Mouse (Mus musculus): Measurements from ENCODE around the gene Kcnj10. TPM values are rescaled to one million over a fixed set of nuclear protein-coding genes. Genes with fewer than 3 reads are reported as not detected.
A peak's percentile ranks its signal among the peaks of the same experiment; 100 is the strongest.

Gene Kcnj10
- polyA plus RNA-seq, 1 experiment from 2014 or later, result 0.28 TPM

- 78% methylated on average over 1 of the region's 1 CpGs for WGBS
- Histone ChIP-seq H3K27ac (replicated peaks; ENCODE audit: low read depth, low read length) (peak overlapping the region; percentile 58; the same call in 1 of the 2 replicates), H3K4me3 (ENCODE audit: low read depth, low read length) (no peak overlapping the region), H3K27me3 (replicated peaks; ENCODE audit: control insufficient read depth, insufficient read depth, low read length) (no peaks in the 10 kb centered on the region), H3K4me1 (ENCODE audit: control insufficient read depth, insufficient read depth, low read length) (peaks cover 7% of the 10 kb centered on the region; the same call in 1 of the 2 replicates), H3K9ac (ENCODE audit: low read depth, low read length) (no peak overlapping the region), H3K4me2 (ENCODE audit: low read depth, low read length) (no peak overlapping the region), H3K9me3 (ENCODE audit: control insufficient read depth, low read length) (no peaks in the 10 kb centered on the region), H3K36me3 (ENCODE audit: control insufficient read depth, insufficient read depth, low read length) (no peaks in the 10 kb centered on the region)
- ATAC-seq (ENCODE audit: low read depth), result no peak
- no peak for DNase-seq (ENCODE audit: low spot score)
Observed at GRCm38 (mm10) chr1:172308409-172308808, 32.6 kb upstream of the Kcnj10 start.

- Histone ChIP-seq H3K4me2 (ENCODE audit: low read depth, low read length) (peak overlapping the region; percentile 64), H3K9ac (ENCODE audit: low read depth, low read length) (peak overlapping the region; percentile 67), H3K9me3 (ENCODE audit: control insufficient read depth, low read length) (no peaks in the 10 kb centered on the region), H3K4me1 (ENCODE audit: control insufficient read depth, insufficient read depth, low read length) (peaks cover 12% of the 10 kb centered on the region; the same call in 1 of the 2 replicates), H3K27me3 (replicated peaks; ENCODE audit: control insufficient read depth, insufficient read depth, low read length) (no peaks in the 10 kb centered on the region), H3K27ac (replicated peaks; ENCODE audit: low read depth, low read length) (peak overlapping the region; percentile 86), H3K36me3 (ENCODE audit: control insufficient read depth, insufficient read depth, low read length) (no peaks in the 10 kb centered on the region), H3K4me3 (ENCODE audit: low read depth, low read length) (peak overlapping the region; percentile 22)
- DNase-seq (ENCODE audit: low spot score) (peak; percentile 97), ATAC-seq (ENCODE audit: low read depth) (peak; percentile 75)
- under 1% methylated on average over 14 of the region's 14 CpGs for WGBS
Observed at GRCm38 (mm10) chr1:172309699-172310398, 31.2 kb upstream of the Kcnj10 start.

GRCm38 (mm10) chr1:172311248-172311906 lies 29.6 kb upstream of the Kcnj10 start:
- peak; percentile 90 for DNase-seq (ENCODE audit: low spot score)
- H3K9me3 ChIP-seq (ENCODE audit: control insufficient read depth, low read length), result no peaks in the 10 kb centered on the region
- no peaks in the 10 kb centered on the region for H3K36me3 ChIP-seq (ENCODE audit: control insufficient read depth, insufficient read depth, low read length)
- peaks cover 12% of the 10 kb centered on the region; the same call in 1 of the 2 replicates for H3K4me1 ChIP-seq (ENCODE audit: control insufficient read depth, insufficient read depth, low read length)
- peak overlapping the region; percentile 70 for H3K4me3 ChIP-seq (ENCODE audit: low read depth, low read length)
- H3K4me2 ChIP-seq (ENCODE audit: low read depth, low read length), result peak overlapping the region; percentile 93
- no peaks in the 10 kb centered on the region for H3K27me3 ChIP-seq (replicated peaks; ENCODE audit: control insufficient read depth, insufficient read depth, low read length)
- peak overlapping the region; percentile 67 for H3K9ac ChIP-seq (ENCODE audit: low read depth, low read length)
- peak overlapping the region; percentile 92 for H3K27ac ChIP-seq (replicated peaks; ENCODE audit: low read depth, low read length)
- ATAC-seq (ENCODE audit: low read depth), result peak; percentile 35
- 4% methylated on average over 23 of the region's 23 CpGs for WGBS

GRCm38 (mm10) chr1:172311921-172312767 lies 28.9 kb upstream of the Kcnj10 start:
- 0% methylated on average over 20 of the region's 55 CpGs for WGBS
- peaks cover 12% of the 10 kb centered on the region; the same call in 1 of the 2 replicates for H3K4me1 ChIP-seq (ENCODE audit: control insufficient read depth, insufficient read depth, low read length)
- no peaks in the 10 kb centered on the region for H3K9me3 ChIP-seq (ENCODE audit: control insufficient read depth, low read length)
- ATAC-seq (ENCODE audit: low read depth) (peak; percentile 78), DNase-seq (ENCODE audit: low spot score) (peak; percentile 93)
- H3K27me3 ChIP-seq (replicated peaks; ENCODE audit: control insufficient read depth, insufficient read depth, low read length), result no peaks in the 10 kb centered on the region
- peak overlapping the region; percentile 93 for H3K4me2 ChIP-seq (ENCODE audit: low read depth, low read length)
- no peaks in the 10 kb centered on the region for H3K36me3 ChIP-seq (ENCODE audit: control insufficient read depth, insufficient read depth, low read length)
- H3K4me3 ChIP-seq (ENCODE audit: low read depth, low read length), result peak overlapping the region; percentile 70
- peak overlapping the region; percentile 67 for H3K9ac ChIP-seq (ENCODE audit: low read depth, low read length)
- peak overlapping the region; percentile 92 for H3K27ac ChIP-seq (replicated peaks; ENCODE audit: low read depth, low read length)

- Histone ChIP-seq H3K27me3 (replicated peaks; ENCODE audit: control insufficient read depth, insufficient read depth, low read length) (no peaks in the 10 kb centered on the region), H3K4me3 (ENCODE audit: low read depth, low read length) (peak overlapping the region; percentile 70), H3K4me2 (ENCODE audit: low read depth, low read length) (peak overlapping the region; percentile 93), H3K36me3 (ENCODE audit: control insufficient read depth, insufficient read depth, low read length) (peaks cover 4% of the 10 kb centered on the region; the same call in 1 of the 2 replicates), H3K9me3 (ENCODE audit: control insufficient read depth, low read length) (no peaks in the 10 kb centered on the region), H3K9ac (ENCODE audit: low read depth, low read length) (peak overlapping the region; percentile 67), H3K4me1 (ENCODE audit: control insufficient read depth, insufficient read depth, low read length) (peaks cover 12% of the 10 kb centered on the region; the same call in 1 of the 2 replicates), H3K27ac (replicated peaks; ENCODE audit: low read depth, low read length) (no peak overlapping the region; the same call in 1 of the 2 replicates)
- 14% methylated on average over 16 of the region's 16 CpGs for WGBS
- no peak for ATAC-seq (ENCODE audit: low read depth)
- no peak for DNase-seq (ENCODE audit: low spot score)
Observed at GRCm38 (mm10) chr1:172312768-172313561, 28.0 kb upstream of the Kcnj10 start.

GRCm38 (mm10) chr1:172313613-172314411 lies 27.2 kb upstream of the Kcnj10 start:
- no peak overlapping the region for H3K9ac ChIP-seq (ENCODE audit: low read depth, low read length)
- H3K27me3 ChIP-seq (replicated peaks; ENCODE audit: control insufficient read depth, insufficient read depth, low read length), result no peaks in the 10 kb centered on the region
- H3K4me2 ChIP-seq (ENCODE audit: low read depth, low read length), result peak overlapping the region; percentile 93; the same call in 1 of the 2 replicates
- 74% methylated on average over 10 of the region's 10 CpGs for WGBS
- ATAC-seq (ENCODE audit: low read depth), result no peak
- H3K4me1 ChIP-seq (ENCODE audit: control insufficient read depth, insufficient read depth, low read length), result peaks cover 12% of the 10 kb centered on the region; the same call in 1 of the 2 replicates
- no peak overlapping the region for H3K27ac ChIP-seq (replicated peaks; ENCODE audit: low read depth, low read length)
- no peaks in the 10 kb centered on the region for H3K9me3 ChIP-seq (ENCODE audit: control insufficient read depth, low read length)
- H3K4me3 ChIP-seq (ENCODE audit: low read depth, low read length), result no peak overlapping the region
- DNase-seq (ENCODE audit: low spot score), result no peak
- H3K36me3 ChIP-seq (ENCODE audit: control insufficient read depth, insufficient read depth, low read length), result peaks cover 12% of the 10 kb centered on the region; the same call in 1 of the 2 replicates

GRCm38 (mm10) chr1:172314911-172315310 lies 26.1 kb upstream of the Kcnj10 start:
- no peak overlapping the region for H3K9ac ChIP-seq (ENCODE audit: low read depth, low read length)
- H3K27ac ChIP-seq (replicated peaks; ENCODE audit: low read depth, low read length), result no peak overlapping the region
- peaks cover 12% of the 10 kb centered on the region; the same call in 1 of the 2 replicates for H3K4me1 ChIP-seq (ENCODE audit: control insufficient read depth, insufficient read depth, low read length)
- H3K27me3 ChIP-seq (replicated peaks; ENCODE audit: control insufficient read depth, insufficient read depth, low read length), result no peaks in the 10 kb centered on the region
- ATAC-seq (ENCODE audit: low read depth), result no peak
- no peak for DNase-seq (ENCODE audit: low spot score)
- H3K36me3 ChIP-seq (ENCODE audit: control insufficient read depth, insufficient read depth, low read length), result peaks cover 12% of the 10 kb centered on the region; the same call in 1 of the 2 replicates
- no peak overlapping the region for H3K4me3 ChIP-seq (ENCODE audit: low read depth, low read length)
- no peak overlapping the region for H3K4me2 ChIP-seq (ENCODE audit: low read depth, low read length)
- no peaks in the 10 kb centered on the region for H3K9me3 ChIP-seq (ENCODE audit: control insufficient read depth, low read length)
- 87% methylated on average over 3 of the region's 3 CpGs for WGBS

Data from embryonic facial prominence, embryonic 14.5 days (tissue).